Mouse (Mus musculus) kidney, adult 2 months (tissue): Measurements from ENCODE around the gene Ugt2b35.

ENCODE experiments used
- CTCF ChIP-seq: fragments of 200-500 bp; conservative IDR thresholded peaks from 2 replicates; pipeline ENCODE4 v1.5.1; 2011; ENCODE audit warnings: low read depth, mild to moderate bottlenecking, control low read depth, low read length, moderate library complexity, mixed read lengths; ENCODE audit not compliant: insufficient read depth, insufficient read length
- POLR2A ChIP-seq: fragments of 200-500 bp; IDR thresholded peaks from one replicate; pipeline ENCODE4 v1.6.1; 2011; ENCODE audit warnings: low read depth, low read length, control low read depth

DNA sequence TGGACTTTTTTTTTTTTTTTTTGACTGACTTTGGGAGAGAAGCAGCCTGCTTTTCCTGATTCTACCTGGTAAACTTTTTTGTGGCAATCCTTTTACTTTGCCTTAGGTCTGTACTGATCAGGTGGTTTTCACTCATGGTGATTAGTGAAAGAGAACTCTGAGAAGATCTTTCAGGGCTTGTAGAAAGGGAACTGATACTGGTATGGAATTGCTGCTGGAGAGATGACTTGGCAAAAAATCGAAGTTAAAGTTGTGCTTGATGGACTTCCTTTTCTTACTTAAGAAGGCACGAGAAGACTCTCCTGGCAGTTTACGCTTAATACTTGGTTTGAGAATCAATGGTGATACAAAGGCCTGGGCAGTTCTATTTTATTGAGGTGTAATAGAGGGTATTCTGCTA is 40.2 kb upstream of the Ugt2b35 start:
- no peak for TF ChIP-seq POLR2A
- TF ChIP-seq CTCF: no peak
